Mouse (Mus musculus) gastrocnemius, postnatal 25 days (tissue): Measurements from ENCODE around the gene Dnaja2. TPM values are rescaled to one million over a fixed set of nuclear protein-coding genes. Genes with fewer than 3 reads are reported as not detected.

ENCODE experiments used
- DNase-seq: peaks from one replicate; pipeline ENCODE4 v3.0.0; 2022
- total RNA-seq, 2 experiments: library from RNA; stranded (reverse); gene quantifications; 1 replicate in 1 of 2; 2 replicates in 1 of 2; pipeline ENCODE4 v1.2.3; 2021

Dnaja2 gene
- total RNA-seq, 2 experiments from 2014 or later, result 170 to 181 TPM

DNA sequence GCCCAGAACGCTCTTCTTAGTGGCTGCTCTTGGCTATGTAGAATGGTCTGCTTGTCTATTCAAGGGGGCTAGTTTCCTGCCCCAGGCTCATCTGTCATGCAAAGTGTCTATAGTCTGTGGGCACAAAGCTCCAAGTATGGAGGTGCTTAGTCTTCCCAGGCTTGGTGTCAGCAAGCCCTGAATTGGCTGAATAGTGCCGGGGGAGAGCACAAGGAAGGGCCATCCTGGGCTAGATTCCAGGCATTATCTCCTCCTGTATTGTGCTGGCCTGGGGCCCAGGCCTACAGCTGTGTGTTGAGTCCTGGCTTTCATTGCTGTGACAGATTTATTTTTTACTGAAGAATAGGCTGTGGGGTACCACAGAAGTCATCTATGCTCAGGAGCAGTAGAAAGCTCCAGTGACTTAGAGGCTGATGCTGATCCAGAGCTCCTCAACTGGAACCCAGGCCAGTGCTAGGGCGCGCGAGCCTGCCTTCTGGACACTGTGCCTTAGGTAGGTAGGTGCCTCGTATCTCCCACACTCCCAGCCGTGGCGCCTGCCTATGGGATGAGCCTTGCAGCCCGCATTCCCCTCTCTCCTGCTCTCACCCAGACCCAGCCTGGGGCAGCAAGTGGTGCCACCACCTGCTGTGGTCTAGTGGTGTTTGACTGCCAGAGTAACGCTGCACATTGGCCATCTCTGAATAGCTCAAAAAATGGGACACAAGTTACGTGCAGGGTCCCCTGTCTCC lies 54.0 kb downstream of the Dnaja2 start:
- DNase-seq, result no peak

GRCm38 (mm10) chr8:85500460-85500859 lies 54.7 kb downstream of the Dnaja2 start:
- DNase-seq, result no peak

DNA sequence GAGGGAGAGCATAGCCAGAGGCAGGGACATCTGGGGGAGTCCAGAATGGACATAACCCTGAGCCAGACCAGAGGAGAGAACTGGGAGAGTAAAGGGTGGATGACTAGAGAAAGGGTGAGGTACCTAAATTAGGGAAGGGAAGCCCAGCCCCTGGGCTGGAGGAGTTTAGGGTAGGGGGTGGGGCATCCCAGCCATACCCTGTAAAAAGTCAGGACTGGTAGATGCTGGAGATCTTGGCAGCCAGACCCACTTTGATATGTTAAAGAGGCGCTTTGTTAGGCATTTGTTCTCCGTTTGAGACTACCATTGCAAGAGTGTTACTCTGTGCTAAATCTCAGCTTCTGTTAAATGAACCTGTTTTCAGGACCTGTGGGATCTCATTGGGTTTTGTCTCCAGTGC lies 56.6 kb downstream of the Dnaja2 start:
- no peak for DNase-seq

DNA sequence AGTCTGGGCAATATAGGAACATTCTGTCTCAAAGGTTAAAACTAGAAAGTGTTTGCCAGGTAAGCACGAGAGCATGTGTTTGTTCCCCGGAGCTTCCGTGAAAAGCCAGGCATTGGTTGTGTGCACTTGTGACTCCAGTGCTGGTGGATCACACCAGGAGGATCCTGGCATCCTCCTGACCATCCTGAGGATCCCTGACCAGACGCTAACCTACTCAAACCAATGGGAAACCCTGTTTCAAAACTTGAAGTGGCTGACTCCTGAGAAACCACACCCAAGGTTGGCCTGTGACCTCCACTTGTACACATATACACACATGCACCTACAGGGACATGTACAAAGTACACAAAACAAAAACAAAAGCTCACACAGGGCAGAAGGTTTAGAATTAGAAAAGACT lies 58.4 kb downstream of the Dnaja2 start:
- DNase-seq, result no peak

GRCm38 (mm10) chr8:85496125-85496524 lies 59.0 kb downstream of the Dnaja2 start:
- no peak for DNase-seq

DNA sequence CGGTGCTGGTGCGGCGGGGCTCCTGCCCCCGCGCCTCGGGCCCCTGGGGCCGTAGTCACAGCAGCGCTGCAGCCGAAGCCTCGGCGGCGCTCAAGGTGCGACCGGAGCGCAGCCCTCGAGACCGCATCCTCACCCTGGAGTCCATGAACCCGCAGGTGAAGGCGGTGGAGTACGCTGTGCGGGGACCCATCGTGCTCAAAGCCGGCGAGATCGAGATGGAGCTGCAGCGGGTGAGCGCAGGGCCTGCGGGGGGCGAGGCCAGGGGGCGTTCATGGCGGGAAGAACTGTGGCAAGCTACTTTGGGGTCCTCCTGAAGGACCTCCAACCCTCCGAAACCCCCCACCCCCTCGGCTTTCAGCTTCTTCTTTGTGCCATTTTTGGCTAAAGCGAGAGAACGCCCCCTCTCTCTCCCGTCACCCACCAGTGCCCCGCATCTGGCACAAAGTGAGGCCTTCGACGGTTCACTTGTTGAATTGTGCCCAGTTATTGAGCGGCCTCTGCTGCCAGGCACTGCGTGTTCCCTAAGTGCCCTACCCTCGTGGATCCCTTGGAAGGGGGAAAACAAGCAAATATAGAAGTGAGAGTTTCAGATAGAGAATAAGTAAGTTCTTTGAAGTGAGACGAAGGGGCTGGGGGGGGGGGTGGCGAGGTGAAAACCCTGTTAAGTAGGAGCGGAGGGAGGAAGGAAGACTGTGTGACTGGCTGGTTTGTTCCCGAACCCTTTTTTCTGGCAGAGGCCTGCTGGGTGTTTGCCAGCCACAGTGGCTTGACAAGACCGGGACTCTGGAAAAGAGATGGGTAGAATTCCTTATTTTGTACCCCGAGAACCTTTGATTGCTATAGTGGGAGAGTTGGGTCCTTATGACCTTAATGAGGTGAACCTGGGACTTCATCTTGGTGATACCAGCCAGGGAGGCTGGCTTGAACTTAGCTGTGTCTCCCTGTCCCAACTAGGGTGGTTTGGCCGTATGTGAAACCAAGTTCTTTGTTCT lies 61.9 kb downstream of the Dnaja2 start:
- peak; percentile 57 for DNase-seq

- DNase-seq, result peak; percentile 94
Measured at GRCm38 (mm10) chr8:85492125-85492875, 62.8 kb downstream of the Dnaja2 start, which contains the start of gene Gpt2. Gene Gpt2 (plus strand): TSS chr8:85492576.

DNA sequence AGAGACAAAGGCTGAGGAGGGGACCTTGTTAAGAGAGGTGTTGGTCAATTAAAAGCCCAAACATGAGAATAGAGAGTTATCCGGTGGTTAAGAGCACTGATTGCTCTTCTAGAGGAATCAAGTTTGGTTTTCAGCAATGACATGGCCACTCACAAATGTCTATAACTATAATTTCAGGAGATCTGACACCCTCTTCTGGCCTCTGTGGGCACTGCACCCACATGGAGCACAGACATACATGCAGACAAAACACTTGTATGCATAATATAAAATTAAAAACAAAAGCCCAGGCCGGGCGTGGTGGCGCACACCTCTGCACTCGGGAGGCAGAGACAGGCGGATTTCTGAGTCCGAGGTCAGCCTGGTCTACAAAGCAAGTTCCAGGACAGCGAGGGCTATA lies 65.6 kb downstream of the Dnaja2 start:
- DNase-seq, result no peak

GRCm38 (mm10) chr8:85488631-85489030 lies 66.5 kb downstream of the Dnaja2 start:
- DNase-seq, result no peak

- no peak for DNase-seq
Measured at GRCm38 (mm10) chr8:85487906-85488620, 67.1 kb downstream of the Dnaja2 start.

Other genes starting within 250 kb of the Dnaja2 start
- gene Mylk3, start 169.0 kb downstream of the Dnaja2 start, total RNA-seq, result 1 to 10 TPM in 1 of 2 experiments, under 1 TPM in 1; 0.13 to 1.1 TPM
- gene 4921524J17Rik, start 122.5 kb downstream of the Dnaja2 start, total RNA-seq, result 10 to 100 TPM; 10.3 to 10.7 TPM
- gene Gpt2, start 62.8 kb downstream of the Dnaja2 start, total RNA-seq, result 100 to 1,000 TPM; 153 to 217 TPM
- gene Neto2, start 145.6 kb upstream of the Dnaja2 start, total RNA-seq, result 1 to 10 TPM; 1.2 to 1.3 TPM